Mouse (Mus musculus): ENCODE data around the gene Map2k2. TPM values are rescaled to one million over a fixed set of nuclear protein-coding genes. Genes with fewer than 3 reads are reported as not detected.

Gene Map2k2
- polyA plus RNA-seq, 1 experiment: 187 TPM

DNA sequence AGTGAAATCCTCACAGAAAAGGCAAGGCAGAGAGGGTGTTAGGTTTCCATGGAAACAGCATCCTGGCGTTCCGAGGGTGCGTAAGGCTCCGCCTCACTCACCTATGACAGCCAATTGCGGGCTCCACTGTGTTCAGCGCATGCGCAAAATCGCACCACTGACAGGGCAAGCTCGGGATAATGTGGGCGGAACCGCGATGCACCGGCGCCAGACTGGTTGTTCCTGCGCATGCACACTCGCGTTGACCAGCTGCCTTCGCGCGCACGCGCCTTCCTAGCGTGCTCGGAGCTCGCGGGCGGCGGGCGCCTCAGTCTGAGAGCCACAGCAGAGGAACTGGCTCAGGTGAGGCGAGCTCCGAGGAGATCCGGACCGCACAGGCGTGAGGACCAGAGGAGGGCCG is 35.9 kb upstream of the Map2k2 start, which contains the start of gene Thop1:
Gene Thop1 (plus strand): TSS at position 200 of the 400 bp plus-strand sequence.
- under 1% methylated on average over 35 of the region's 35 CpGs for WGBS
- Histone ChIP-seq H3K4me3 (replicated peaks; ENCODE audit: insufficient read depth, low read depth, low read length) (peak within 1 kb of the TSS; percentile 65), H3K27ac (ENCODE audit: insufficient read depth, low read length) (no peak within 1 kb of the TSS), H3K27me3 (ENCODE audit: control insufficient read depth, insufficient read depth, low read length) (no peaks in the 10 kb centered on the region), H3K4me1 (ENCODE audit: control insufficient read depth, insufficient read depth, low read length) (peaks cover 8% of the 10 kb centered on the region; the same call in 1 of the 2 replicates)
- TF ChIP-seq POLR2A (IDR thresholded peaks at IDR 0.05; ENCODE audit: borderline replicate concordance, insufficient read depth, low read length) (peak; percentile 89), CTCF (IDR thresholded peaks at IDR 0.05; ENCODE audit: borderline replicate concordance, insufficient read depth, low read depth, low read length) (no peak)
- DNase-seq: peak; percentile 97 to 99

DNA sequence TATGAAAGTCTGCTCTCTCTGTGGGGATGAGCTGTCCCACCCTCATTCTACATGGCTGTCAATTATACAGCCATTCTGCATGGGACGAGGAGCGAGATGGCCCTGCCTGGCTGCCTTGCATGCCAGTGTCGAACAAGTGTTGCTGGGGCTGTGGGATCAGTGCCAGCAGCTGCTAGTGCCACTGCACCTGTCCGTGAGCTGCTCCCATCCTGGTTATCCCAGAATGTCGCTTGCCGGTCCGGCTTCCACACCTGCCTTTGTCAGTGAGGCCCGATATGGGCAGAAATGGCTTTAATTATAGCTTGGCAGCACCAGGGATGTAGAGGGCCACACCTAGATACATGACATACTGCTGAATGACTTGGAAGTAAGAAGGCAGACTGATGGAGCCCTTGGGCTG is 33.4 kb upstream of the Map2k2 start:
- Histone ChIP-seq H3K27ac (ENCODE audit: insufficient read depth, low read length) (no peak overlapping the region), H3K27me3 (ENCODE audit: control insufficient read depth, insufficient read depth, low read length) (no peaks in the 10 kb centered on the region), H3K4me1 (ENCODE audit: control insufficient read depth, insufficient read depth, low read length) (peaks cover 8% of the 10 kb centered on the region; the same call in 1 of the 2 replicates), H3K4me3 (replicated peaks; ENCODE audit: insufficient read depth, low read depth, low read length) (no peak overlapping the region)
- no peak for DNase-seq
- TF ChIP-seq POLR2A (IDR thresholded peaks at IDR 0.05; ENCODE audit: borderline replicate concordance, insufficient read depth, low read length) (no peak), CTCF (IDR thresholded peaks at IDR 0.05; ENCODE audit: borderline replicate concordance, insufficient read depth, low read depth, low read length) (no peak)
- WGBS: 71% methylated on average over 8 of the region's 8 CpGs

DNA sequence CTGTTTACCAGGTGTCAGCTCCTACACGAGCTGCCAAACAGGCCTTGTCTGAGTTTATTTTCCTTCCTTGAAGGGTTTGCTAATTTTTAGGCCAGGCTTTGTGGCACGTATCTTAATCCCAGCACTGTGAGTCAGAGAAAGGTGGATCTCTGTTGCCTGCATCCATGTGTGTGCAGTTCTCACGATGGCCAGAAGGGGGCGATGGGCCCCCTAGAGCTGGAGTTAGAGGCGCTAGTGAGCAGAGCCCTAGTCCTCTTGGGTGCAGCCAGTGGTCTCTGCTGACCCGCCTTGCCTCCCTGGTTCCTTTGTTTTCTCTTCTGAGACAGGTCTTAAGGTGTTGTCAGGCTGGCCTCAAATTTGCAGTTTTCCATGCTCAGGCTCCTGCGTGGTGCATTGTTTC is 32.3 kb upstream of the Map2k2 start:
- WGBS: 62% methylated on average over 7 of the region's 7 CpGs
- DNase-seq: no peak
- TF ChIP-seq POLR2A (IDR thresholded peaks at IDR 0.05; ENCODE audit: borderline replicate concordance, insufficient read depth, low read length) (no peak), CTCF (IDR thresholded peaks at IDR 0.05; ENCODE audit: borderline replicate concordance, insufficient read depth, low read depth, low read length) (peak; percentile 59)
- H3K4me1 ChIP-seq (ENCODE audit: control insufficient read depth, insufficient read depth, low read length): peaks cover 8% of the 10 kb centered on the region; the same call in 1 of the 2 replicates
- H3K4me3 ChIP-seq (replicated peaks; ENCODE audit: insufficient read depth, low read depth, low read length): no peak overlapping the region
- H3K27ac ChIP-seq (ENCODE audit: insufficient read depth, low read length): no peak overlapping the region
- H3K27me3 ChIP-seq (ENCODE audit: control insufficient read depth, insufficient read depth, low read length): no peaks in the 10 kb centered on the region

DNA sequence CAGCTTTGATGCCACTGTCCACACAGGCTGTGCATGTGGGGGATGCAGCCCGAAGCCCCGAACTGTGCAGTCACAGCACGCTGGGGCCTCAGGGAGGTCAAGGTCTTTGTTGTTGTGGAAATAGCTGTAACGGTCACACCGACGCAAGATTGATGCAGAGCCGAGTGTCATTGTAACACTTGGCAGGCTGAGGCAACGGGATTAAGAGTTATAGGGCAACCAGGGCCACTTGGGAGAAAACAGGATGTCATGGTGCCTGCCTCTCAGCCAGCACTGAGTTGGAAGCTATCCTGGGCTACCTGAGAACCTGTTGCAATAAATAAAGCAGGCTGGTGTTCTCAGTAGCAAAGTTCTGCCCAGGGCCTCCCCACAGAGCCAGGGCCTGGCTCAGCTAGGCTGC is 30.0 kb upstream of the Map2k2 start:
- WGBS: 70% methylated on average over 8 of the region's 8 CpGs
- Histone ChIP-seq H3K4me1 (ENCODE audit: control insufficient read depth, insufficient read depth, low read length) (peaks cover 16% of the 10 kb centered on the region), H3K27ac (ENCODE audit: insufficient read depth, low read length) (no peak overlapping the region), H3K4me3 (replicated peaks; ENCODE audit: insufficient read depth, low read depth, low read length) (no peak overlapping the region), H3K27me3 (ENCODE audit: control insufficient read depth, insufficient read depth, low read length) (no peaks in the 10 kb centered on the region)
- TF ChIP-seq POLR2A (IDR thresholded peaks at IDR 0.05; ENCODE audit: borderline replicate concordance, insufficient read depth, low read length): no peak
- TF ChIP-seq CTCF (IDR thresholded peaks at IDR 0.05; ENCODE audit: borderline replicate concordance, insufficient read depth, low read depth, low read length): no peak
- no peak for DNase-seq

DNA sequence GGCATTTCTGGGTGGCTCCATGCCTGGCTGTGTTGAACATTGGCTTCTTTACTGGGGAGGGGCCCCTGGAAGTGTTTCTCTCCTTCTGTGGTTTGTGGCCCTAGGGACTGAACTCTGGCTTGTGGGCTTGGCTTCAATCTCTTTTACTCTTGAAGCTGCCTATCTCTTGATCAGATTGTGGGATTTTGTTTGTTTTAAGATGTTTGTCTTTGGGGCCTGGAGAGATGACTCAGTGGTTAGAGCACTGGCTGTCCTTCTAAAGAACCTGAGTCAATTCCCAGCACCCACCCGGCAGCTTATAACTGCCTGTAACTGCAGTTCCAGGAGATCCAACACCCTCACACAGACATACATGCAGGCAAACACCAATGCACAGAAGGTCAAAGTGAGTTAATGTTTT is 29.4 kb upstream of the Map2k2 start:
- H3K4me3 ChIP-seq (replicated peaks; ENCODE audit: insufficient read depth, low read depth, low read length): no peak overlapping the region
- no peak overlapping the region for H3K27ac ChIP-seq (ENCODE audit: insufficient read depth, low read length)
- WGBS: 92% methylated on average over 1 of the region's 1 CpGs
- no peaks in the 10 kb centered on the region for H3K27me3 ChIP-seq (ENCODE audit: control insufficient read depth, insufficient read depth, low read length)
- H3K4me1 ChIP-seq (ENCODE audit: control insufficient read depth, insufficient read depth, low read length): peaks cover 17% of the 10 kb centered on the region
- TF ChIP-seq CTCF (IDR thresholded peaks at IDR 0.05; ENCODE audit: borderline replicate concordance, insufficient read depth, low read depth, low read length) (no peak), POLR2A (IDR thresholded peaks at IDR 0.05; ENCODE audit: borderline replicate concordance, insufficient read depth, low read length) (no peak)
- DNase-seq: no peak

DNA sequence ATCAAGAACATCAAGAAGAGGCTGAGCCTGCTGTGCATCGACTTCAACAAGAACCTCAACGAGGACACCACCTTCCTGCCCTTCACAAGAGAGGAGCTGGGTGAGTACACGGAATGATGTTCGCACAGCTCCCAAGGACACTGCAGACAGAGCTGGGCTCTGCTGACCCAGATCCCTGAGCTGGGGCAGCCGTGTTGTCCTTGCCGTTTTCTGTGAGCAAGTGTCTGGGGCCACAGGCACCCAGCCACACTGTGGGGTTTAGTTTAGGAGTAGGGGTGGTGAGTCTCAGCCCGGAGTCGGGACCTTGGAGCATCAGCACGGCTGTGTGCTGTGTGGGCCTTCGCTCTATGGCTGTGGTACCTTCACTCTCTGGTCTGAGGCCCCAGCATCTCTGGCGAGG is 27.8 kb upstream of the Map2k2 start:
- Histone ChIP-seq H3K27me3 (ENCODE audit: control insufficient read depth, insufficient read depth, low read length) (no peaks in the 10 kb centered on the region), H3K27ac (ENCODE audit: insufficient read depth, low read length) (no peak overlapping the region), H3K4me3 (replicated peaks; ENCODE audit: insufficient read depth, low read depth, low read length) (no peak overlapping the region), H3K4me1 (ENCODE audit: control insufficient read depth, insufficient read depth, low read length) (peaks cover 17% of the 10 kb centered on the region)
- TF ChIP-seq CTCF (IDR thresholded peaks at IDR 0.05; ENCODE audit: borderline replicate concordance, insufficient read depth, low read depth, low read length): no peak
- DNase-seq: no peak
- WGBS: 91% methylated on average over 11 of the region's 11 CpGs

DNA sequence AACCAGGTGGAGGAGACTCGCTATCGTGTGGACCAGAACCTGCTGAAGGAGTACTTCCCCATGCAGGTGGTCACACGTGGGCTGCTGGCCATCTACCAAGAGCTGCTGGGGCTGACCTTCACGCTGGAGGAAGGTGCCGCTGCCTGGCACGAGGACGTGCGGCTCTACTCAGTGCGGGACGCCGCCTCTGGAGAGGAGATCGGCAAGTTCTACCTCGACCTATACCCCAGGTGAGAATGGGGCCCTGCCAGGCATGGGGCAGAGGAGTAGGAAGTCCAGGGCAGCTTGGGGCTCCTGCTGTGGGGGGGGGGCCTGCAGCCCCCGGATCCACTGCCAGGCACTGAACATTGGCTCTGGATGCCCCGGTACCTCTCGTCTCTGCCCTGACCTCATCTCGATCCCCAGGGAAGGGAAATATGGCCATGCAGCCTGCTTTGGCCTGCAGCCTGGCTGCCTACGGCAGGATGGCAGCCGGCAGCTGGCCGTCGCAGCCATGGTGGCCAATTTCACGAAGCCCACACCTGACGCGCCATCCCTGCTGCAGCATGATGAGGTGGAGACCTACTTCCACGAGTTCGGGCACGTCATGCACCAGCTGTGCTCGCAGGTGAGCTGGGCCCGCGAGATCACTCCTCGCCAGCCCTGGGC is 25.6 kb upstream of the Map2k2 start:
- Histone ChIP-seq H3K4me1 (ENCODE audit: control insufficient read depth, insufficient read depth, low read length) (peaks cover 17% of the 10 kb centered on the region), H3K27me3 (ENCODE audit: control insufficient read depth, insufficient read depth, low read length) (no peaks in the 10 kb centered on the region), H3K27ac (ENCODE audit: insufficient read depth, low read length) (no peak overlapping the region), H3K4me3 (replicated peaks; ENCODE audit: insufficient read depth, low read depth, low read length) (no peak overlapping the region)
- WGBS: 33% methylated on average over 31 of the region's 31 CpGs
- DNase-seq: peak; percentile 46 to 48
- TF ChIP-seq CTCF (IDR thresholded peaks at IDR 0.05; ENCODE audit: borderline replicate concordance, insufficient read depth, low read depth, low read length) (no peak), POLR2A (IDR thresholded peaks at IDR 0.05; ENCODE audit: borderline replicate concordance, insufficient read depth, low read length) (no peak)

DNA sequence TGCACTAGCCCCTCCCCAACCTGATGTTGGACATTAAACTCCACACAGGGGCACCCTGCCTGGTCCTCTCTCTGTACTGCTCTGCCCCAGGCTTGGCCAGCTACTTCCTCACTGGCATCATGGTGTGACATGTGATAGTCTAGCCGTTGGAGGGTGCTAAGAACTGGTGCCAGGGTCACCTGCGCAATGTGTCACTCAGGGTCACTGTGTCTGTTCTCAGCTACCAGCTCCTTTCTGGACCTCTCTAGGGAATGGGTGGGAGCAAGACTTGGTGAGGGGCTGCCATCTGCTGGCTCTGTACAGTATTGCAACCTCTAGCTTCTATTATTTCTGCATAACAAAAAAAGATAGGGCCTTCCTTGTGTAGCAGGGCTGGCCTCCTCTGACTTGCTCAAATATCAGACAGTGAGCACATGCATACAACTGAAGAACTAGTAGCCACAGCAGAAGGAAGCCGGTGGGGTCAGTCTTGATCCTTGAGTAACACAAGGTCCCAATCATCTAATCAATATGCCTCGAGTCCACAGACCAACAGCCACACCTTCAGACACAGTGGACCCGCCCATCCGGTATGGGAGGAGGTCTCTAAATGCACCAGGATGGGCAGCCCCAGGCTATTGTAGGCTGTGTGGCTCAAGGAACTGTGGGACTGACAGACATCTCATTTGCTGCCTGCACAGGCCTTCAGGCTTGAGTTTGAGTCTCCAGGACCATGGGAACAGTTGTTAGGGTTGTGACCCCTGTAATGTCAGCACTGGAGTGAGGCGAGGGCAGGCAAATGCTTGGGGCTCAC is 23.4 kb upstream of the Map2k2 start:
- no peak overlapping the region for H3K4me3 ChIP-seq (replicated peaks; ENCODE audit: insufficient read depth, low read depth, low read length)
- TF ChIP-seq CTCF (IDR thresholded peaks at IDR 0.05; ENCODE audit: borderline replicate concordance, insufficient read depth, low read depth, low read length): peak; percentile 91
- TF ChIP-seq POLR2A (IDR thresholded peaks at IDR 0.05; ENCODE audit: borderline replicate concordance, insufficient read depth, low read length): no peak

More for the DNA sequence above, 23.4 kb upstream of the Map2k2 start:
- peak; percentile 71 to 83 for DNase-seq
- peaks cover 17% of the 10 kb centered on the region for H3K4me1 ChIP-seq (ENCODE audit: control insufficient read depth, insufficient read depth, low read length)
- H3K27me3 ChIP-seq (ENCODE audit: control insufficient read depth, insufficient read depth, low read length): no peaks in the 10 kb centered on the region
- WGBS: 68% methylated on average over 7 of the region's 7 CpGs
- no peak overlapping the region for H3K27ac ChIP-seq (ENCODE audit: insufficient read depth, low read length)
